In the genomic region with DNA sequence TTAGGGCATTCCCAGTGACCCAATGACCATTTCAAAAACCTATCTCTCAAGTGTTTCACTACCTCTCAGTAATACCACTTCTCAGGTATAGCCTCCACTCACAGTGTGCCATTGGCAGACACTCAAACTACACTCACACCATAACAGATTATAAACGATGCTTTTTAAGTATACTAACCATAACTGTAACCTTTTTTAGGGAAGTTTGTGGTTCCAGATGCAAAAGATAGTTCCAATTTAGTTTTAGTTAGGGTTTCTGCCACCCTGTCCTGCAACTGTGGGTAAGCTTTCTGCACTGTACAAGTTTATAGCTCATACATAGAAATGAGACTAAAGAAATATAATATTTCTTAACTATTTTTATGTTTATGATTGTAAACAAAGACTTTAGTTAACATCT, we compare ENCODE assay signal across 22 mouse cellular contexts.
"Had no signal": no experiment of that assay in that cellular context is flagged by ENCODE, and none has a peak within 500 bp of the region (broad histone marks: within the 10 kb centered on the region; RNA-seq: fewer than 3 reads in every experiment).

No protein-coding gene starts in this region.

- H3K27me3 ChIP-seq: limb, embryonic 13.5 days; liver, embryonic 12.5 days; liver, embryonic 15.5 days; megakaryocyte, embryonic 14.5 days; midbrain, embryonic 12.5 days; neural tube, embryonic 13.5 days had no signal

- H3K36me3 ChIP-seq: limb, embryonic 10.5 days; limb, embryonic 13.5 days; liver, embryonic 12.5 days; liver, embryonic 15.5 days; midbrain, embryonic 12.5 days; neural tube, embryonic 13.5 days had no signal

- H3K27ac ChIP-seq: kidney, postnatal 0 days; layer of hippocampus, adult 2 months; limb, embryonic 10.5 days; limb, embryonic 13.5 days; liver, embryonic 12.5 days; liver, embryonic 15.5 days; midbrain, embryonic 12.5 days; neural tube, embryonic 13.5 days; stomach, postnatal 0 days had no signal

- H3K9ac ChIP-seq: limb, embryonic 13.5 days; liver, embryonic 12.5 days; liver, embryonic 15.5 days; midbrain, embryonic 12.5 days; neural tube, embryonic 13.5 days had no signal

- H3K4me3 ChIP-seq: layer of hippocampus, adult 2 months; limb, embryonic 10.5 days; limb, embryonic 13.5 days; liver, embryonic 12.5 days; liver, embryonic 15.5 days; megakaryocyte, embryonic 14.5 days; midbrain, embryonic 12.5 days; myocyte; neural tube, embryonic 13.5 days had no signal

- H3K9me3 ChIP-seq: limb, embryonic 10.5 days; limb, embryonic 13.5 days; liver, embryonic 12.5 days; liver, embryonic 15.5 days; megakaryocyte, embryonic 14.5 days; midbrain, embryonic 12.5 days; neural tube, embryonic 13.5 days had no signal

- ATAC-seq: intestine, embryonic 16.5 days; liver, embryonic 12.5 days; midbrain, embryonic 16.5 days had no signal

- H3K4me2 ChIP-seq: limb, embryonic 13.5 days; liver, embryonic 12.5 days; liver, embryonic 15.5 days; midbrain, embryonic 12.5 days; neural tube, embryonic 13.5 days had no signal

- H3K4me1 ChIP-seq: limb, embryonic 10.5 days; limb, embryonic 13.5 days; liver, embryonic 12.5 days; liver, embryonic 15.5 days; midbrain, embryonic 12.5 days had no signal

- DNase-seq: kidney, adult 2 months; kidney, postnatal 25 days; layer of hippocampus, adult 9-11 months; liver; lung, adult 2 months; lung, postnatal 14 days; lung, postnatal 4 days; retina, postnatal 1 day; thymus, postnatal 25 days had no signal
